Mouse (Mus musculus) left cerebral cortex, postnatal 10 days (tissue): ENCODE data around the gene Sipa1l1. TPM values are rescaled to one million over a fixed set of nuclear protein-coding genes. Genes with fewer than 3 reads are reported as not detected.
A peak's percentile ranks its signal among the peaks of the same experiment; 100 is the strongest.

Experiments used
- DNase-seq, 2 experiments: peaks; one replicate each; pipeline ENCODE4 v3.0.0; 2021 to 2022; ENCODE audit warnings: low spot score in 2 of 2, mixed read lengths in 1 of 2; ENCODE audit errors: extremely low spot score in 1 of 2
- intact Hi-C: fragments of 180-260 bp; cut with DNase I; formaldehyde crosslinking; loops from one replicate; pipeline ENCODE4 v1.15.1; 2025
- total RNA-seq, 2 experiments: library from RNA; stranded (reverse); gene quantifications; 2 replicates each; pipeline ENCODE4 v1.2.3; 2021

Sipa1l1 gene
- total RNA-seq = 100 to 1,000 TPM; 129 to 135 TPM

DNA sequence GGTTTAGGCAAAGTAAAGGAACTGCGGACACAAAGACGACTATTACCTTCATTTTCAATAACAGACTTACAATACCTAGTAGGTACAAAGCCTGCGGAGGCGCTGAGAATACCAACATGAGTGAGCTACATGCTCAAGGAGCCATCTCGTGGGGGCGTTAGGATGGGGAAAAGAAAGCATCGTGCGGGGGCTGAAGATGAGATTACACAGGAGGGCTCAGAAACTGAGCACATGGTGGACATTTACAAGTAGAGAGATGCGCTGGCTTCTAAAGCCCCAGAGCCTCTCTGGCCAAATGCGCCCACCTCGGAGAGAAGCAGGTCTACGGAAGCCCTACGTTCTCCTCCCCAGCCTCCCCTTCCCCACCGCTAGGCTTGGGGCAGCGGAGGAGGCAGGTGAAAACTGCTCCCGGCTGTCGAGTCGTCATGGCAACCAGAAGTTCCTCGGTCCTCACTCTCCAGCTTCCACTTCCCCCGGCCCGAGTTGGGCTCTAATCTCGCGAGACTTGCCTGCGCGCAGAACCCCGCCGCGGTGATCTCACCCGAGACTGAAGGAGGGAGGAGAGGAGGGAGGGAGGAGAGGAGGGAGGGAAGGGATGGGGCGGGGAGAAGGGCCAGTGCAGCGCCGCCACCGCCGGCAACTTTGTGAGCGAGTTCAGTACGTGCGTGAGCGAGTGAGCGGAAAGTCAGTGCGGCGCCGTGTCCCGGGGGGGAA, at the start of gene Sipa1l1:
Gene Sipa1l1 (plus strand): TSS at position 501 of the 714 bp plus-strand sequence.
- peak; percentile 96 to 98 for DNase-seq
- intact Hi-C loops = loop anchor here (5.0 kb wide), 1 partner anchor 62 kb away; no protein-coding TSS in a partner anchor

DNA sequence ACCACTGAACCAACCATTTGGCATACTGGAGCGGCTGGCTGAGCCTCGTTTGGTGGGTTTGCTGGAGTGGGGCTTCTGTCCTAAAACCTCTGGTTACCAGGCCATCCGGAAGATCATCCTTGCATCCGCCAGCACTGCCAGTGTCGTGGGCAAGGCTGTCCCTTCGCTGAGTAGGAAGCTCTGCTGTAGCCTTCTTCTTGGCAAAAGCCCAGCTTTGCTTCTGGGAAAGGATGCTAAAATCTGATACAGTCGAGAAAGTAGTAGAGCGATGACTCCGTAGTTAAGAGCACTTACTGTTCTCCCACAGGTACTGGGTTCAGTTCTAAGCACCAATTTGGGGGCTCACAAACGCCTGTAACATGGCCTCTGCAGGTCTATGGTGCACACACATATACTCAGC, 47.2 kb upstream of the Sipa1l1 start:
- intact Hi-C loops = no loop called here
- DNase-seq = peak in 1 of 2 experiments; percentile 48

DNA sequence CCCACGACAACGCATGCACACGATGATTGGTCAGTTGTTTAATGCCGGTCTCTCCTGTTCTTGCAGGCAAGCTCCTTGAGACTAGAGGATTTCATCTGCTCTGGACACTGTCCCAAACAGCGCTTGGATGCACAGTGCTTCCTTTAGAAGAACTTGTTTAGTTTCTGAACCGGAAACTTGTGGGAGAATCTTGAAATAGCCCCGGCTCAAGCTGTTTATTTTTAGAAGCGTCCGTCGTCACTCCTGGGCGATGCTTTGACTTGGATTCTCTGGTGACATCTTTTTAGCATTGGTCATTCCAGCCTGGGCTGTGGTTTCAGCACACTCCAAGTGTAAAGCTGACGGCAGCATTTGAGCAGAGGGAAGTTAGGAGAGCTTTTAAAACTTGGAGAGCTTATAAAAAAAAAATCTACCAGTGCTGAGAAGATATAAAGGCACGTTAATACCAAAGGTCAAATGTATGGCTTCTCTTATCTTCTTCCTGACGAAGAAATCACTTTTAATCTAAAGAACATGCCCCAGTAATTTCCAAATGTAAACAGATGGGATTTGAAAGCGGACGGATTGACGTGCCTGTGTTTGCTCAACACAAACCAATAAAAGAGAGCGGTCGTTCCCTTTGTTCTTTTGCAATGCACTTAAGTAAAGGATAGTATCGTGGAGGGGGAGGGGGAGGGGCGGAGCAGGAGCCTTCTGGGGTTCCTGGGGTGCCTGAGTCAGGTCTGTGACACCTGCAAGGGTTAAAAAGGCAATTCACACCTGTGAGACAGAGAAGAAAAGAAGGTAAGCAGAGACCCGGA, 46.5 kb upstream of the Sipa1l1 start:
- intact Hi-C loops = no loop called here
- DNase-seq = peak in 1 of 2 experiments; percentile 54

DNA sequence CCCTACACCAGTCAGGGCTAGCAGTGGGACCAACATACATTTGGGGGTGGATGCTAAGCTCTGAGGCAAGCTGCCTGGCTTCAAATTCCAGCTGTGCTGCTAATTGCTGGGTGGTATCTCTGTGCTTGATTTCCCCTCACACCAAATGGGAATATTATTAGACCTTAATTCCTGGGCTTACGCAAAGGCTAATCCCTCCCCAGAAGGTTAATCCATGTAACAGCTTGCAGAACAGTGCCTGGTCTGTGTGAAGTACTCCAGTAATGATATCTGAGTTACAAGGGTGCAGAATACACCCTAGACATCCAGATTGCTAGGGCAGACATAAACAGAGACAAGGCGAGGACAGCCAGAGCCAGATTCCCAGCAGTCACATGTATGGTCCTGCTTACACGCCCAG, 42.3 kb upstream of the Sipa1l1 start:
- DNase-seq = no peak
- intact Hi-C loops = no loop called here

DNA sequence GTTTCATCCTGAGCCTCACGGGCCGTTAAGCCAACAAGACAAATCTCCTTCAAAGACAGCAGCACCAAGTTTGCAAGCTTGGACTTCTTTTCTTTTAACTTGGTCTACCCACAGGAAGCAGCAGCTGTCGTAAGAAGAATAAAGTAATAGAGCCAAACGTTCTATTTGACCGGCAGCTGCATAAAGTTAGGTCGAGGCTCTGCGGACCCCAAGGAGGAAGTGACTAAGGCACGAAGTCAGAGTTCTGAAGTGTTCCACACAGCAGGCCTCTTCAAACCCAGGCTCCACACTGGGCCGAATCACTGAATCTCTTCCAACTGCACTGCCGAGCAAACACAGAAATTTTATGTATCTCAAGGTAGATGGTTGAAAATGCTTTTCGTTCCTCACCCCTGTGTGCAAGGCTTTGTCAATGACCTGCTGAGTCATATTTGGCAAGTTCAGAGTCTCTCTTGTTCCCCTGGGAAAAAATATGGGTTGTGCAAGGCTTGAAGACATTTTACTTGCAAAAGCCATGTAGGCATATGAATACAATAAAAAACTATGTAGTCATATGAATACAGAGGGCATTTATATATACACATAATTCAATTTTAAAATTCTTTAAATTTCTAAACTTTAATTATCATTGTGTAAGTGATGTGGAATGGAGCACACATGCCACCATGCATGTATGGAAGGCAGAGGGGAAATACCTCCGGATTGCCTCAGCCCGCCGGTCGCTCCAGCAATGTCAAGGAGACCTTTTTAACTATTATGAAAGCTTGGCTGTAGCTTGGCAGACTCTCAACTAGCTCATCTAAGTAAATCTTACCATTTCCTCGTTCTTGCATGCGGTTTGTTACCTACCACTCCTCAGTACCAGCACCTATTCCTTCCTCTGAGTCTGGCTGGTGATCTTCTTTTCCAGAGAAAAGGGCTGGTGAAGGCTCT, 29.6 kb upstream of the Sipa1l1 start:
- no peak for DNase-seq

DNA sequence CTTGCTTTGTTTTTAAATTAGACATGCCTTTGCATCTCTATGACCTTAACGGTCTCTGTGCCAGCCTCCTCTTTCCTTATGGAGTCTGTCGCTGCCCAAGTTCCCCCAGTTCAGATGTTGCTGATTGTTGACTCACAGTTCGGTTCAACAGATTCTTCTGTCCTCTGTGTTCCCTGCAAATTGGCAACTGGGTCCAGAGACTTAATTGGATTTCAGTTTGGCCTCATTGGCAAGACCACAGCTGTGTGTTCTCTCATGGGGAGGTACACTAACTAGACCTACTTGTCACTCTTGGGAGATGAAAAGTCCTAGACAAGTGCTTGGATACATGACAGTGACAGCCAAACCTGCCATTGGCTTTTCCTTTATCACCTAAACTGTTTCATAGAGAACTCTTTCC, 25.7 kb upstream of the Sipa1l1 start:
- intact Hi-C loops = no loop called here
- no peak for DNase-seq

More for the DNA sequence above, 29.6 kb upstream of the Sipa1l1 start:
- intact Hi-C loops = no loop called here

DNA sequence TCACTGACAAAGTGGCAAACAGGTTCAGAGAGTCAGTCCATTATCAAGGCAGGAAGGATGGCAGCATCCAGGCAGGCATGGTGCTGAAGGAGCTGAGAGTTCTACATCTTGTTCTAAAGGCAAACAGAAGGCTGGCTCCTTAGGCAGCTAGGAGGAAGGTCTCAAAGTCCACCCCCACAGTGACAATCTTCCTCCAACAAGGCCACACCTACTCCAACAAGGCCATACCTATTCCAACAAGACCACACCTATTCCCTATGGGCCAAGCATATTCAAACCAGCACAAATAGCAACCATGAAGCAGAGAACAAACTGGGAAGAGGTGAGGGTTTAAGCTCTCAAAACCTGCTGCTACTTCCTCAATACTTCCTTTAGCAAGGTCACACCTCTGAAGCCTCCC, 23.9 kb upstream of the Sipa1l1 start:
- no peak for DNase-seq
- intact Hi-C loops = no loop called here

DNA sequence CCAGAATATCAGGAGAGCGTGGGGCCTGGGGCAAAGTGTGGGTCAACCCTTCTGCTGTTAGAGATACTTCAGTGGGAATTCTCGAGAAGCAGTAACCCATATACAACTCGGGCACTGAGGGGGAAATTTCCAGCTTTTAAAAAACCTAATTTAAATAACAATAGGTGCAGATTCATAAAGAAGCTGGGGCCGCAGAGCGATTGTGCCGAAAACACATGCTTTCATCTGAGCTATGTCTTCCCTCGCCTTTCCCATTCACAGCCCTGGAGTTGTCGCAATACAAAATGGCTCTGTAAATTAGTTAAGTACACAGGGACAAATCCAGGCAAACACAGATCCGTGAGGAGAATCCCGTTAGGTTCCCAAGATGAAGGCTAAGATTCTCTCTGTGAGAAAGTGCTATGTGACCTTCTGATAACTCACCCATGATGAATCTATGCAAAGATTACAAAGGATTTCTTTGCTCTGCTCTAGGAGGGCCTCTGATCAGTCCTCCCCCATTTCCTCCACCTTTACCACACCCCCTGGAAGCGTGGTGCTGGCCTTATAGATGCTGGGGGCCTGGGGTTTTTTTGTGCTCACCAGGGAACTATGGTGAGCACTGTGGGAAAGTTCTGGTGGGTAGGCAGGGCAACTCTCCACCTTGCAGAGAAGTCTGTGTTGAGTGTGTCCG, 22.0 kb upstream of the Sipa1l1 start:
- no peak for DNase-seq
- intact Hi-C loops = no loop called here

DNA sequence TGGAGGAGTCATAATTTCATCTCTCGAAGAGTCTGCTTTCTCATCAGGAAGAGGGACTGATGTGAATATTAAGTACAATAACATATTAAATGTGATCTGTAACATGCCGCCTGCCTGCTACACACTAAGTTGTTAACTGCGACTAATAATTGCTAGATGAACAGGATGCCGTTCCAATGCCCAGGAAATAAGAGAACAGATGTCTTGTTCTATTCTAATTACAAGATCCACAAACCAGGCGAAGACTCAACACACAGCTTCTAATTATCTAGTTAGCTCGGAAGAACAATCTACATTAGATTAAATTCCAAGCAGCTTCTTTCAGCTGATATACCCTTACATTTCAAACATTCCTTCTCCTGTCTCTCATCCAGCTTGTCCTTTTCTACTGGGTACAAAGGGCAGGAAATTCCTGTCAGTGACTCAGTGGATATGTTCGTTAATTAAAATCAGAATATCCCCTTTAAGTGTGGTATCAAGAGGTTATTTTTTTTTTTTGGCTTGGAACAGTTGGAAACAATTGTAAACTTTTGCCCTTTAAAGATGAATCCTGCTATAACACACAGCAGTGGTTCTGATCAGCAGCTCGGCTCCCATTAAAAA, 20.7 kb upstream of the Sipa1l1 start:
- DNase-seq = no peak
- intact Hi-C loops = no loop called here

DNA sequence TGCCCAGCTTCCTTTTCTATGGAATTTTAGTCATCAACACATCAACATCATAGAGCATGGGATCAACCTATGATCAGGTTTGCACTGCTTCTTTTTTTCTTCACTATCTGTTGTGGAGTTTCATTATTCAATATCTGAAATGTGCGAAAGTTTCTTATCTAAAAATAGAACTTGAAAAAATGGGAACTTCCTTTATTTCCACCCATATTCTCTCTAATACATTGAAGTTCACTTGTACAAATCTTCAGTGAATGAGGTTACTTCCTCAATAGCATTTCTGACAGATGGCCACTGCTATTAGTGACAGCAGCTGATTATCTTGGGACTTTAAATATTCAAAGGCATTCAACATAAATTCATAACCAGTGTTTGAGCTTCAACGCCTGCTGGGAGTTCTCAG, 18.1 kb upstream of the Sipa1l1 start:
- no peak for DNase-seq
- intact Hi-C loops = no loop called here

DNA sequence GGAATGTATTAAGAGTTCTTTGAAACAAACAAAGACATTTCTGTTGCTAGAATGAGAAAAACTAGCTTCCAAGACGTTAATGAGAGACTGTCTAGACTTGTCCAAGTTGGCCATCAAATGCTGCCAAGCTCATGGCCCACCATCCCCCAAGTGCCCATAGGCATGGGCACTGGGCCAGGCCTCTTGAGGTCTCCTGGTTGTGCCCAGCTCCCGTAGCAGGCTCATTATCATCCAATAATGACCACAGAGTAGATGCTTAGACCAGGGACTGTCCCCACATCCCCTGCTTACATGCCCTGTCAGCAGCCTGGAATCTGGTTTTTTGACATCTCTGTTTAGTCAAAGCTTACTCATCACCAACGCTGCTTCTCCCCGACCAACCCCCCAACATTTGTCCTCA, 14.6 kb upstream of the Sipa1l1 start:
- no peak for DNase-seq
- intact Hi-C loops = no loop called here

DNA sequence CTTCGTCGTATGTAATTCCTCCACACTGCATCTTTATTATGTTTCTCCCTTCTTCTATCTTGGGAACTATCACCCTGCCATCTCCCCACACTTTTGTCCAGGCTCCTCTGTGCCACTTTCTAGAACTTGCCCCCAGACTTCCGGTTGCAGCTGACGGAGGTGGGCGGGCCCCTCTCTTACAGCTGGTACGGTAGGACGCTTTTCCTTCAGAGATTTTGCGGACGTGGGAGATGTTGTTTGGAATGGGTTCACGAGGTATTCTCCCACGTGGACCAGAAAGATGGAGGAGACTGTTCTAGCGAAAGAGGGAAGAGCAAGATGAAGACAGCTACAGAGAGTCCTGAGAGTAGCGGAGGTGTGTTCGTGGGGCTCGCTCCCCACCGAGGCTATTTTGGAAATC, 10.6 kb upstream of the Sipa1l1 start:
- intact Hi-C loops = loop anchor here (5.0 kb wide), 1 partner anchor 41 kb away; no protein-coding TSS in a partner anchor
- DNase-seq = no peak

DNA sequence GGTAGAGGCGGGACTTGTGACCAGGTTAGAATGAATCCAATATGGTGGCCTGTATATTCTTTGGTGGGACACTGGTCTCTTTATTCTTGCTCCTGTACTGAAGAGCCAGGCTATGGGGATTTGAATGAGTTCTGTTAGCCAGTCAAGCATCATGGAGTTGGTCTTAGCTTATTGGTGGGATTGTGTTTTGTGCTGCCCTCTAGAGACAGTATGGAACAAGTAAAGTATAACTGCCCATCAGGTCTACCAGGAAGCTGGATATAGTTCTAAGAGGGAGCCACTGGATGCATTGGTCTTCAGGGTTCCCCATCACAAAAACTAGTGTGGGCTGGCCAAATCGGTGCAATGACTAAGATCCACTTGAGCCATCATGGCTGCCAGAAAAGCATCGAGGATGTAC, 9.7 kb upstream of the Sipa1l1 start:
- intact Hi-C loops = loop anchor here (5.0 kb wide), 1 partner anchor 42 kb away; no protein-coding TSS in a partner anchor
- DNase-seq = no peak

DNA sequence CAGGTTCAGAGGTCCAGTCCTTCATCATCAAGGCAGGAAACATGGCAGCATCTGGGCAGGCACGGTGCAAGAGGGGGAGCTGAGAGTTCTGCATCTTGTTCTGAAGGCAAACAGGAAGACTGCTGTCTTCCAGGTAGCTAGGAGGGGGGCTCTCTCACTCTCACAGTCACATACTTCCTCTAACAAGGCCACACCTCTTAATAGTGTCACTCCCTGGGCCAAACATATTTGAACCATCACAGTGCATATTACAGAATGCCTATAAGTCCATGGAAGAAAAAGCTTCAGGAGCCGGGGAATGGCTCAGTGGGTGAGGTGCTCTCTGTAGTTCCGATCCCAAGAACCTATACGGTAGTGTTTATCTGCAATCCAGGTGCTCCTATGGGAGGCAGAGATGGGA, 3.5 kb upstream of the Sipa1l1 start:
- intact Hi-C loops = loop anchor here (5.0 kb wide), 1 partner anchor 58 kb away; no protein-coding TSS in a partner anchor
- DNase-seq = no peak

DNA sequence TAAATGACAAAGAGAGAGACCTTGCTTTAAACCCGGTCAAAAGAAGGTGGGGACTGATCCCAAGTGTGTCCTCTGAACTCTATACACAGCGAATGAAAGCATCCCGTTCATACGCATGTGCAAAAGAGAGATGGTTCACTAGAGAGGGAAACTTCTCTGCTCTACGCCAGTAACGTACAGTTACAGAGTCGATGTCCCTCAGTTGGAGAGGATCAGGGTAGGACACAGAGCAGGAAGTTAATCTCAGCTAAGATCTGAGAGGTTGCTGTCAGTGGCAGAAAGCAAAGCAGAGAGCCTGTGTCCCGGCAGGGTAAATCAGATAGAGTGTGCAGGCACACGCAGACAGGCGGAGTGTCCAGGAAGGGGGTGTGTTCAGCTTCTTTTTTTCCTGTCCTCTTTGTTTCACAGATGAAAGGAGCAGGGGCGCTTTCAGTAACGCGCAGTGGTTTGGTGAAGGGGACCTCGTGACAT, 3.0 kb upstream of the Sipa1l1 start:
- no peak for DNase-seq
- intact Hi-C loops = loop anchor here (5.0 kb wide), 1 partner anchor 59 kb away; no protein-coding TSS in a partner anchor

DNA sequence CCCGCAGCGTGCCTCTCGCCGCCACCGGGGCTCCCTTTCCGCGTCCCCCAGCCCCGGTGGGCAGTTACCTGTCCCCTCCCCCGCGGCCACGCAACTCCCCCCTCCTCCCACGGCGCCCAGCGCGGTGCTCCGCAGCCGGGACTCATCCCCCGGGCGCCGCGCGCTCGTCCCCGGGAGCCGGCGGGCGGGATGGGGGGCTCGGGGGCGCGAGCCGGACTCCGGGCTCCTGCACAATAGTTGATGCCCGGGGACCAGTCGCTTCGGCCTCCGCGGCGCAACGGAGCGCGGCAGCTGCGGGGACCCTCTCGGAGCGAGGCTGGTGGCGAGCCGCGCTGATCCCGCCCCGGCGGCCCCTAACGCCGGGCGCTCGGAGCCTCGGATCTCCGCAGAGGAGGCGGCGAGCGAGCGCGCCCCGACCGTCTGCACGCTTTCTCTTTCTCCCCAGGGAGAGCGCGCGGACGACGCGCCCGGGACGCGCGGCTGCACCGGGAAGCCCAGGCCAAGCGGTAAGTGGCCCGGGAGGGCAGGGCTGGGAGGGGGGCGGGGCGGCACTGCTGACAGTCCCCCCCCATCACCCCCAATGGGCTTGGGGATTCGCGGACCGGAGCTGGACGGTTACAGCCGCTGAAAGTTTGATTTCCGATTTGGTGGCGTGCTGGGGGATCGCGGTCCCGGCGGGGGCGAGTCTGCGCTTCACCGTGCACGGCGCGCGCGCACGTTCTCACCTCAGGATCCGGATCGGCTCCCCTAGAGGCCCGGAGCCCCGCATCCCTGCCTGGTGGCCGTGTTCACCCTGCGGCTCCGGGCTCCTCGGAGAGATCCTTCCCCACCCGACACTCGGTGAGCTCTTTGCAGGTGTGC, 681 bp downstream of the Sipa1l1 start:
- peak; percentile 40 to 86 for DNase-seq
- intact Hi-C loops = loop anchor here (5.0 to 10.0 kb wide), 4 partner anchors 62 to 302 kb away; no protein-coding TSS in a partner anchor
